ENCODE assay signal across 9 mouse cellular contexts in genomic region chr5:88930129-88930528, GRCm38 (mm10). TPM values are rescaled to one million over a fixed set of nuclear protein-coding genes. Genes with fewer than 3 reads are reported as not detected.
A peak's percentile ranks its signal among the peaks of the same experiment; 100 is the strongest.
DNase-seq lines count a peak whose midpoint lies in the region; ATAC-seq lines count a peak whose summit lies in the region.
"Had no signal": no experiment of that assay in that cellular context is flagged by ENCODE, and none has a peak within 500 bp of the region (broad histone marks: within the 10 kb centered on the region; RNA-seq: fewer than 3 reads in every experiment).

No protein-coding gene starts in this region.

- 0 out of 2 replicates have a peak, but pooled peaks have one; percentile 4 for ATAC-seq in kidney, embryonic 16.5 days (ENCODE audit: low FRiP score, low TSS enrichment)
- ATAC-seq in embryonic facial prominence, embryonic 15.5 days (ENCODE audit: insufficient number of reproducible peaks, low FRiP score, low TSS enrichment, low read depth), result peak; percentile 26; the same call in 1 of the 2 replicates
- peak; percentile 41 for ATAC-seq in midbrain, embryonic 13.5 days

- no peak overlapping the region for H3K9ac ChIP-seq in kidney, embryonic 16.5 days (replicated peaks; ENCODE audit: low read length)
- H3K9ac ChIP-seq in embryonic facial prominence, embryonic 15.5 days, result no peak overlapping the region
- H3K9ac ChIP-seq in midbrain, embryonic 13.5 days (replicated peaks), result 0 out of 2 replicates have a peak overlapping the region, but pooled peaks have one; percentile 3
- H3K9ac ChIP-seq: liver, embryonic 15.5 days had no signal

- H3K36me3 ChIP-seq in kidney, embryonic 16.5 days (ENCODE audit: insufficient read depth, low read length), result no peaks in the 10 kb centered on the region
- H3K36me3 ChIP-seq in embryonic facial prominence, embryonic 15.5 days, result no peaks in the 10 kb centered on the region
- H3K36me3 ChIP-seq in midbrain, embryonic 13.5 days, result no peaks in the 10 kb centered on the region
- H3K36me3 ChIP-seq: liver, embryonic 15.5 days had no signal

- peaks cover 36% of the 10 kb centered on the region for H3K4me1 ChIP-seq in kidney, embryonic 16.5 days (ENCODE audit: insufficient read depth, low read length)
- peaks cover 35% of the 10 kb centered on the region for H3K4me1 ChIP-seq in embryonic facial prominence, embryonic 15.5 days
- H3K4me1 ChIP-seq in midbrain, embryonic 13.5 days (replicated peaks), result peaks cover 31% of the 10 kb centered on the region
- H3K4me1 ChIP-seq: liver, embryonic 15.5 days had no signal

- H3K27ac ChIP-seq in kidney, embryonic 16.5 days (ENCODE audit: low read length), result no peak overlapping the region
- peak overlapping the region; percentile 48; the same call in 1 of the 2 replicates for H3K27ac ChIP-seq in embryonic facial prominence, embryonic 15.5 days (replicated peaks)
- no peak overlapping the region for H3K27ac ChIP-seq in midbrain, embryonic 13.5 days
- H3K27ac ChIP-seq: liver, embryonic 15.5 days had no signal

- H3K9me3 ChIP-seq in kidney, embryonic 16.5 days (ENCODE audit: low read length), result no peaks in the 10 kb centered on the region
- H3K9me3 ChIP-seq in embryonic facial prominence, embryonic 15.5 days (replicated peaks), result no peaks in the 10 kb centered on the region
- H3K9me3 ChIP-seq in midbrain, embryonic 13.5 days, result no peaks in the 10 kb centered on the region
- H3K9me3 ChIP-seq: liver, embryonic 15.5 days had no signal

- no peak overlapping the region for H3K4me3 ChIP-seq in kidney, embryonic 16.5 days (ENCODE audit: low read length)
- H3K4me3 ChIP-seq in embryonic facial prominence, embryonic 15.5 days (replicated peaks), result no peak overlapping the region
- H3K4me3 ChIP-seq in midbrain, embryonic 13.5 days (replicated peaks), result no peak overlapping the region
- H3K4me3 ChIP-seq: liver, embryonic 15.5 days had no signal

- 40% methylated on average over 5 of the region's 5 CpGs for WGBS in kidney, embryonic 16.5 days
- 41% methylated on average over 5 of the region's 5 CpGs for WGBS in embryonic facial prominence, embryonic 15.5 days
- WGBS in midbrain, embryonic 13.5 days, result 75% methylated on average over 5 of the region's 5 CpGs

- H3K27me3 ChIP-seq in kidney, embryonic 16.5 days (ENCODE audit: insufficient read depth, low read length), result no peaks in the 10 kb centered on the region
- no peaks in the 10 kb centered on the region for H3K27me3 ChIP-seq in embryonic facial prominence, embryonic 15.5 days
- H3K27me3 ChIP-seq in midbrain, embryonic 13.5 days, result no peaks in the 10 kb centered on the region
- H3K27me3 ChIP-seq: liver, embryonic 15.5 days had no signal

- peak; percentile 23 for DNase-seq in embryo, embryonic 10.5 days (ENCODE audit: low spot score)
- no peak for DNase-seq in embryo, embryonic 10 days (ENCODE audit: low spot score)
- DNase-seq in kidney, adult 9 months, result no peak
- no peak for DNase-seq in adrenal gland, postnatal 10 days
- no peak for DNase-seq in spleen, postnatal 36 days (ENCODE audit: low spot score in 2 of 2)

- H3K4me2 ChIP-seq in kidney, embryonic 16.5 days (replicated peaks; ENCODE audit: low read depth, low read length), result peak overlapping the region; percentile 26
- peak overlapping the region; percentile 42 for H3K4me2 ChIP-seq in embryonic facial prominence, embryonic 15.5 days (replicated peaks)
- H3K4me2 ChIP-seq in midbrain, embryonic 13.5 days (replicated peaks), result 0 out of 2 replicates have a peak overlapping the region, but pooled peaks have one; percentile 27
- H3K4me2 ChIP-seq: liver, embryonic 15.5 days had no signal

RNA-seq across cellular contexts. Expression of gene Slc4a4, which starts 43.5 kb away (rescaled TPM):
- polyA plus RNA-seq in kidney, embryonic 16.5 days (2015; fragmentation: Nextera tagmentation; extraction: Ambion mirVana), result 11.1 and 12.7 TPM in 2 replicates
- polyA plus RNA-seq in embryonic facial prominence, embryonic 15.5 days (2015; fragmentation: Nextera tagmentation; extraction: Ambion mirVana), result 2.4 and 2.8 TPM in 2 replicates
- 1.5 and 1.9 TPM in 2 replicates for polyA plus RNA-seq in midbrain, embryonic 13.5 days (2015; fragmentation: Nextera tagmentation; extraction: Ambion mirVana)
- 100 to 1,000 TPM in 1 of 2 experiments, 10 to 100 TPM in 1; 99.5 to 108 TPM for total RNA-seq in adrenal gland, postnatal 10 days (2021)
